Mouse (Mus musculus) right cerebral cortex, postnatal 25 days (tissue): ENCODE results near the gene Nol7.

Source experiments
- DNase-seq: peaks from one replicate; pipeline ENCODE4 v3.0.0; 2022

Gene Nol7

GRCm38 (mm10) chr13:43398297-43399080 lies at the start of gene Nol7:
Gene Nol7 (plus strand): TSS chr13:43398390.
- peak; percentile 98 for DNase-seq

DNA sequence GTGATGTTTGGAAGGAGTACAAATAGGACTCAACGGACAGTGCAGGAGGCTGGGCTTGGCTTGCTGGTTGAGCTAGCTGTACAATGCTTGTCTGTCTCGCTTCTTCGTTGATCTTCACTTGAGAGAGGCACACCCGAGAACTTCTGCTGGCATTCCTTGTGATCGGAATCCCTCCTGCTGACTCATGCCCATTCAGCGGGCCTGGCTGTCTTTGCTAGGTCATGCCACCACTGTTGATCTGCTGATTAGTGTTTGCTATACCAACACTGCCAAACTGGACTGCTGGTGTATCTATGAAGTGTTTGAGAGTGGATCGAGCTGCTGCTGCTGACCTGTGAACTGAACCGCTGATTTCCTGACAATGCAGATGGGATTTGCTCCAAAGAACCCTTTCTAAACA lies 48.8 kb upstream of the Nol7 start:
- DNase-seq, result no peak

DNA sequence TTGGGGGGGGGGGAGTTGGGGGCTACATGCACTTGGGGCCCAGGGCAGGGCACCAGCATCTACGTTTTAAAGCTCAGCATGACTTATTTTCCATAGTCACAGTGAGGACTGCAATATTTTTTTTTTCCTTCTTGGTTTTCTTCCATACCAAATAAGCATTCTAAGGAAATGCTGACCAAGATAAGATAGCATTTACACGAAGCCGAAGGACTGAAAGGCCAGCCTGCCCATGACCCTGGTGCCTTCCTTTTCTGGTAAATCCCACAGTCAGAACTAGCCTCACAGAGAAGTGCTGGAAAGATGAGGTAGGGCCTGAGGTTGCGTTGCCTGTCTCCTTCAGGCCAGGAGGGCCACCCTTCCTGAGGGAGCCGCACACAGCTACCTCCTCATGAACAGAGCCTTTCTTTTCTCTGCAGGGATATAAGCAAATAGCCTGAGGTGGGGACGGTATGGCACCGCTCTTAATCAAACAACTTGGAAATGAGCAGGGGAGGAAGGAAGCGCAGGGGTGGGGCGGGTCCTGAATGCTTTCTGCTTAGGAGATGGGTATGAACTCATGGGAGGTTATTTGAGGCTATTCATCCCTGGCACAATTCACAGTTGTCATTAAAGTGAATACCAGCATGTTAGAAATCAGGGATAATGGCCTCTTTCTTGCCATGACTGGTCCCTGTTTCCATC lies 47.6 kb upstream of the Nol7 start:
- no peak for DNase-seq

GRCm38 (mm10) chr13:43353356-43353755 lies 44.8 kb upstream of the Nol7 start:
- DNase-seq, result no peak

DNA sequence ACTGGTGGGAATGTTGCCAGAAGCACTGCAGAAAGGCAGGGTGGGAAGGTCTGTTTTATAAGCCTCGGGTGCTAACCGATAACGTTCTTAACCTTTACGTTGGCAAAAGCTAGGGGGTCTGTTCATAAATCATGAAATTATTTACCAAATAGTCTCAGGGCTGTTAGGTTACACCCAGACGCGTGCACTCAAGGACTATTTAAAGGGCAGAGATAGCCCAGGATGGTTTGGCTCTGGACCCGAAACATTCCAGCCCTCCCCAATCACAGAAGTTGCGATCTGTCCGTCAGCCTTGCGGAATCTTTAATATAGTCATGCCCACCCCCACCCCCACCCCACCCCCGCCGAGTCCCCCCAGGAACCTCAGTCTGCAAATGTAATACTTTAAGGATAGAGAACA lies 43.8 kb upstream of the Nol7 start:
- DNase-seq, result no peak

GRCm38 (mm10) chr13:43356346-43357125 lies 41.7 kb upstream of the Nol7 start:
- no peak for DNase-seq

- DNase-seq, result no peak
Measured at GRCm38 (mm10) chr13:43360534-43360933, 37.7 kb upstream of the Nol7 start.

GRCm38 (mm10) chr13:43362353-43362752 lies 35.8 kb upstream of the Nol7 start:
- no peak for DNase-seq

DNA sequence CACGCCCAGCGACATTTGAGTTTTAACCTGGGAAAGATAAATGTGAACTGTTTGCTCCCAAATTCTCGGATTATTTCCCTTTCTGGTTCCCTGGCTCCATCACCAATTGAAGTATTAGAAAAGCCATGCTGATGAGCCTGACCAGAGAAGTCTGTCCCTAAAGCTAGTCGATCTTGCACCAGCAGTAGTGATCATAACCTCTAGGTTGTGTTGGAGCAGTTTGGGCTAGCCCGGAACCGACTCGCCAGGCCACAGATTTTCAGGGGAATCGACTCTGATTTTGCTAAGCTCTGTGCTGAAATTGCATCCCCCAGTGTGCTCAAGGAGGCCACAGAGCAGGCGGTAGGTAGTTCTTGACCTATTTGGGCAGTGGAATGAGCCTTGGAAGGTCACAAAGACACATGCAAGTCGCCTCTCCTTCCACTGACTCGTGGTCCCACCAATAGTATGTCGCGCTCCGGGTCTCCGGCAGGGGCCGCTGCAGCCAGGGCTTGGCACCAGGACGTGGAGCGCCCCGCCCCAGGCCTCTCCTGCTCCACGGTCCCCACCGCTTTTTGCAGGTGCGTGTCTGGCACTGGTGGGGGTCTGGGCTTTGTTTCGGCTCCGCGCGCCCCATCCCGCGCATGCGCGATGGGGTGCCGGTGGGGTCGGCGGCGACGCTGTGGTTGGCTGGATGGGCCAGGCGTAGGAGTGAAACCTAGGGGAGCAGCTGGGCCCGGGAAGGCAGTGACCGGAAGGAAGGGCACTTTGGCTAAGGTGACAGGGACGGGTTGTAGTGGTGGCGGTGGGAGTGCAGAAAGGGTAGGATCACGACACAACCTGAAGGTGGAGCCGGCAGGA lies 33.0 kb upstream of the Nol7 start, which contains the start of gene Sirt5:
Gene Sirt5, plus strand, starts transcription at position 512 of the 840 bp plus-strand sequence.
- peak; percentile 80 for DNase-seq

DNA sequence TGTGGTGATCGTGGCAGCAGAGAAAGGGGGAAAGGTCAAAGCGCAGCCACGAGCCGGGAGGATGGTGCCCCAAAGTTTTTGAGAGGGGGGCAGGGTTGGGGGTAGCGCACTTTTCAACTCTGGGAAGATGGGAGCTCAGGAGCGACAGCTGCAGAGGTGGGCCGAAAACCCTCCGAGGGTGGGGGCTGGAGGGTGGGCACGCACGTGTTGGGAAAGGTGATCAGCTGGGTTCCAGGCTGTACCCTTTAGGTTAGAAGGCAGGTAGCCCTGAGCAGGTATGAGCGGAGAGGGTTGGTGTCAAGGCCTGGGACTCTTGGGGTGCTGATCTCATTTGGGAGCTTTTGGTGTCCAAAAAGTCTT lies 32.4 kb upstream of the Nol7 start:
- no peak for DNase-seq

DNA sequence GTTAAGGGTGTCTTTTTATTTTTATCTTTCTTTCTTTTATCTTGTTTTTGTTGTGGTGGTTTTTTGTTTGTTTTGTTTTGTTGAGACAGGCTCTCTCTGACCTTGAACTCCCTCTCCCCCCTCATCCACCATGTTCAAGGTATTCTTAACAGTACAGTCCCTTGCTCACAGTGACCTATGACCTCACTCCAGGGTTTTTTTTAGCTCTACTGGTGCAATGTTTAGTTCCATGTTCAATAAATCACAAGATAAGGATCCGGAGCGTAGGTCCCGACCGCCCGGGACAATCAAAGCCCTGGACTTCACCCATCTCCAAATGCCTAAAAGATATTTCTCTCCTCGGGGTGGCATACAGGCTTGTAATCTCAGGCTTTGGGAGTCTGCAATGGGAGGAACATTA lies 28.1 kb upstream of the Nol7 start:
- DNase-seq, result no peak

DNA sequence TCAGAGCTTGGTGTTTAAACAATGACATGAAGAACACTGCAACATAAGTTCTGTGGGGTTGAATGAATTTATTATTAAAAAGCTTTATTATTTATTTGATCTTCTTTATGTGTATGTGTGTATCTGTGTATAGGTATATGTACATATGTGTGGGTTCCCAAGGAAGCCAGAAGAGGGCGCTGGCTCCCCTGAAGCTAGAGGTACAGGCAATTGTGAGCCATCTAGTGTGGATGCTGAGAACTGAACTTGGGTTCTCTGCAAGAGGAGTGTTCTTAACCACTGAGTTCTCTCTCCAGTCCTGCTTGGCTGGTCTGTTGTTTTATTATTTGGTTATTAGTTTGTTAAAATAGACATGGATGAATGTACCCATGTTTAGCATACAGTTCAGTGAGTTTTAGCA lies 25.3 kb upstream of the Nol7 start:
- DNase-seq, result no peak

GRCm38 (mm10) chr13:43374205-43374604 lies 24.0 kb upstream of the Nol7 start:
- no peak for DNase-seq

DNA sequence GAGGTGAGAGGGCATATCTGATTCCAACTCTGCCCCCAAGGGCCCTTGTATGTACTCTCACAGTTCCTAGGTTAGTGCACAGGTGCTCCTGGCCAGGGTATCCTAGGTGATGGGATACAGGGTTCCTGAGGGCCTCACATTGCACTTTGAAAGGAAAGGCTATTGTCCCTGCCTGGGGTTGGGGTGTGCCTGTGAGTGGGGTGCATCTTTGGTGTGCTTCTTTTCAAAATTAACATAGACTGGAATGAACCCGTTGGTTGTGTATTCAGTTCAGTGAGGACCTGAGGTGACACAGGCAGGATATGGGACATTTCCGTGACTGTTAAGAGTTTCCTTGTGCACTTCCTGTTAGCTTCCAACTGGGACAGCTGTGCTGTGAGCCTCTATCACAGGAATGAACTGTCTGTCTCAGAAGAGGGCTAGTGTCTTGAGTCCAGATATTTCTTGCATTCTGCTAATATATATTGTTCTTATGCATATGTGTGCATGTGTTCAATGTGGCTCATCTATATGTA lies 23.2 kb upstream of the Nol7 start:
- DNase-seq, result no peak

GRCm38 (mm10) chr13:43379989-43380388 lies 18.2 kb upstream of the Nol7 start:
- no peak for DNase-seq

DNA sequence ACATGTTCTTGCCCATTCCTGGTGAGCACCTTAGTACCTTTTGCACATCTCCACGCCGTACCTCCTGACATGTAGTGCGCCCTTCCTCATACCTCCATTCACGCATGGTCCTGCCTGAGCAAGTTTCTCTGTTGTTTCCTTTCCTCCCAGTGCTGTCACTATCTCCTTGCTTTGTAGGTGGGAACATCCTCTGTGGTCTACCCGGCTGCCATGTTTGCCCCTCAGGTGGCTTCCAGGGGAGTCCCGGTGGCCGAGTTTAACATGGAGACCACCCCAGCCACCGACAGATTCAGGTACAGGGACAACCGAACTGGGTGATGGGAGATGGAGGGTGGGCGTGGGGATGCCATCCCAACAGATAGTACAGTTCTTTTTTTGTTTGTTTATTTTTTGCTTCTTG lies 12.9 kb upstream of the Nol7 start:
- DNase-seq, result no peak

GRCm38 (mm10) chr13:43397700-43398296 lies 392 bp upstream of the Nol7 start:
- DNase-seq, result no peak

DNA sequence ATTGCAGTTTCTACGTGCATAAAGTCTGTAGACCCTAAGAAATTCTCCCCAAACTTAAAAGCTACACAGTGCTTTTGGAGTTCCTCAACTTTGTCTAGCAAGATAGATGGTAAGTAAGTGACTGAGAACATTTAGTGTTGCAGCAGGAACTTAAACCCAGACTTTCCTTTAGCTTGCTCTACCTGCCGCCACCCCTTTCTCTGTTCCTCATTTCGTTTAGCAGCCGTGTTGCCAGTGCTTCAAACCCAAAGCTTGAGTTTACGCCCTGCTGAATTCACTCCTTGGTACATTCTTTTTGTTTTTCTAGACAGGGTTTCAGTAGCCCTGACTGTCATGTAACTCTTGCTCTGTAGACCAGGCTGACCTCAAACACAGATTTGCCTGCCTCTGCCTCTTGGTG lies 1.4 kb downstream of the Nol7 start:
- DNase-seq, result no peak

DNA sequence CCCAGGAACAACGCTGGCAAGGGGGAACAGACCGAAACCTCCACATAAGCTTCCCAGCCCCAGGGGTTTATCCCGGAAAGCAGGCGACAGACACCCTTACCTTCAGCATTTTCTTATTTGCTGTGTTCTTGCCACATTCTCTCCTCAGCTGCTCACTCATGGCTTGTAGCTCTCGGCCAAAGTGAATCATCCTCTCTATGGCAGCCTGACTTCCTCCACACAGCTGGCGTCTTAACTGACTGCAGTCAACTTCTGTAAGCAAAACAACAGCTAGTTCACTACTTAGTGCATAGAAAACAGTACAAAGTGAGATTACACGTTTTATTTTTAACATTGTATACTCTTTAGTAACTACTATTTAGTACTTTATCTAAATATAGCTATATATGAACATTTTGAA lies 14.1 kb downstream of the Nol7 start:
- no peak for DNase-seq

DNA sequence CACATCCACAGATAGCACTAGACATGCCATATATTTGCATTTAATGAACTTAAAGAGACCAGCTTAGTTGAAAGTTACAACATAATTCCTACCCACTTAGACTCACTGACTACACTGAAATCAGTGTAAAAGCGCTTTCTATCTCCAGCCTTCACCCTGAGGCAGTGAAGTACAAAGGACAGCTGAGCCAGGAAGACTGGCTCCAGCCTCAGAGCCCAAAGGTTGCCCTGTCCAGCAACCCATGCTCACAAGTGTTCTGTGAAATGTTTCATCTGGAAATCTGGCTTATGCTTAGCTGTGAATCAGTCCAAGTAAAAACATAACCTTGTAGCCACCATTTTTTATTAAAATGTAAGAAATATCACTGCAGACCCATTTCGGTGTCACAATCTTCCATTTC lies 15.4 kb downstream of the Nol7 start:
- DNase-seq, result no peak

DNA sequence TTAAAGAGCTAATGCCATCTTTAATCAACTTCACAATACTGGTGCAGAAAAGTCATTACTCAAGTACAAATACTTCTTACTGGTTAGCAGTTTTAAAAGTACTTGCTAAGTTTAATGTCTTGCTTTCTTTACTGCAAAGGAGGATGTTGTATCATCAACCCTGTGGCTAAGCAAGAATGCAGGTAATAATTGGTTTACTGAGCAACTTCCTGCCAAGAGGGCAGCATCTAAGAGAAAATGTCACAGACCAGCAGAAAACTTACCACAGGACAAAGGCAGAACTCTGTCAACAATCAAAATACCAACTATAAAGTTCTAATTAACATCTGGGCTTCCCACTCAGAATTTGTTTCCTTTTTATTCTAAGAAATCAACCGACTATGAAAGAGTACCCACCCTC lies 17.1 kb downstream of the Nol7 start:
- DNase-seq, result no peak

DNA sequence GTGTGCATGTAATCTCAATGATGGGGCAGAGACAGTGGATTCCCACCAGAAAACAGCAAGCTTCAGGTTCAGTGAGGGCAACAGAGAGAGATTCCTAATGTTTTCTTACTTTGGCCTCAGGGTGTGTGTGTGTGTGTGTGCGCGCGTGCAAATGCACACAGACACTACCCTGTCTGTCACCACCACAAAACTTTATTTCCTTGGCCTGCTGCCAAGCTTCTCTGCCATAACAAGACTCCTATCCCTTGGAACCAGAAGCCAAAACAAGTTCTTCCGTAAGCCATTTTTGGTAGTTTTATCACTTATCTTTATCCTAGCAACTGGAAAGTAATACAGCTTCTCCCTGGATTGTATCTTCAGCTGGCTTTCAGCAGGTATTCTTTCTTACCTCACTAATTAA lies 30.2 kb downstream of the Nol7 start:
- DNase-seq, result no peak
